Mouse (Mus musculus) midbrain, embryonic 13.5 days (tissue): ENCODE data around the gene Gpr19. TPM values are rescaled to one million over a fixed set of nuclear protein-coding genes. Genes with fewer than 3 reads are reported as not detected.

Experiments
- ATAC-seq: fragments of 200-750 bp; cut with Nextera tagmentation; 2 replicates; pipeline ENCODE4 v1.8.0; 2017; ENCODE audit warnings: mild to moderate bottlenecking, moderate TSS enrichment, moderate library complexity
- H3K27ac ChIP-seq: fragments of 300-500 bp; sonication (generic); 2 replicates; pipeline ENCODE4 v1.5.1; 2015; ENCODE audit warnings: inconsistent platforms, mild to moderate bottlenecking, moderate library complexity
- H3K27me3 ChIP-seq: fragments of 300-500 bp; sonication (generic); 2 replicates; pipeline ENCODE4 v1.6.1; 2015; ENCODE audit warnings: mild to moderate bottlenecking, inconsistent platforms
- H3K36me3 ChIP-seq: fragments of 300-500 bp; sonication (generic); 2 replicates; pipeline ENCODE4 v1.6.1; 2015; ENCODE audit warnings: mild to moderate bottlenecking, inconsistent platforms
- H3K4me1 ChIP-seq: fragments of 300-500 bp; sonication (generic); replicated peaks from 2 replicates; pipeline ENCODE4 v1.6.1; 2015; ENCODE audit warnings: inconsistent platforms
- H3K4me2 ChIP-seq: fragments of 300-500 bp; sonication (generic); replicated peaks from 2 replicates; pipeline ENCODE4 v1.6.1; 2015; ENCODE audit warnings: moderate library complexity, mild to moderate bottlenecking, inconsistent platforms
- H3K4me3 ChIP-seq: fragments of 300-500 bp; sonication (generic); replicated peaks from 2 replicates; pipeline ENCODE4 v1.5.1; 2015; ENCODE audit warnings: mild to moderate bottlenecking, inconsistent platforms
- H3K9ac ChIP-seq: fragments of 300-500 bp; sonication (generic); replicated peaks from 2 replicates; pipeline ENCODE4 v1.6.1; 2015; ENCODE audit warnings: mild to moderate bottlenecking, inconsistent platforms
- H3K9me3 ChIP-seq: fragments of 300-500 bp; sonication (generic); 2 replicates; pipeline ENCODE4 v1.6.1; 2016; ENCODE audit warnings: mild to moderate bottlenecking, inconsistent platforms
- WGBS: fragments of 180-500 bp; shearing (Covaris S2); methylation state at CpG from one replicate; pipeline ENCODE4 v1.1.7; 2015; 5-methylcytosine and 5-hydroxymethylcytosine counted together
- polyA plus RNA-seq: library from polyadenylated mRNA; unstranded; fragments of >200 nt; fragmentation: Nextera tagmentation; extraction: Ambion mirVana; gene quantifications from 2 replicates; pipeline ENCODE4 v1.2.1, GENCODE M21; 2015

Gpr19 gene
- polyA plus RNA-seq, 1 experiment from 2014 or later: 45.0 TPM

DNA sequence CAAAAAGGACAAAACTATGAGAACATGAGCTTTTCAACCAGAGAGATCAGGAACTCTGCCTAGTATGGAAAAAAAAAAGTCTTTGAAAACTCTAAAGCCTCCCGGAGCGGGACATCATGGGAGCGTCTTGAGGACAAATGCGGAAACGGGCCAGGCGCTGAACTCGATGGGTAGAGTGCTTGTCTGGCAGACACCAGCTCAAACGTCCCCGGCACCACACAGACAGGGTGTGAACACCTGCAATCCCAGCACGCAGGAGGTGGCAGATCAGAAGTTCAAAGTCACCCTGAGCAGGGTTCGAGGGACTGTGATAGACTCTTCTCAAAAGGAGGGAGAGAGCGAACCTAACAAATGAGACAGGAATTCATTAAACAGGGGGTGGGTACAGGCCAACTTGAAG is 37.0 kb downstream of the Gpr19 start:
- 88% methylated on average over 12 of the region's 12 CpGs for WGBS
- no peak for ATAC-seq
- Histone ChIP-seq H3K36me3 (peaks cover 24% of the 10 kb centered on the region), H3K4me1 (peaks cover 19% of the 10 kb centered on the region), H3K9ac (no peak overlapping the region), H3K9me3 (no peaks in the 10 kb centered on the region), H3K27ac (no peak overlapping the region), H3K27me3 (no peaks in the 10 kb centered on the region), H3K4me3 (no peak overlapping the region), H3K4me2 (no peak overlapping the region)

DNA sequence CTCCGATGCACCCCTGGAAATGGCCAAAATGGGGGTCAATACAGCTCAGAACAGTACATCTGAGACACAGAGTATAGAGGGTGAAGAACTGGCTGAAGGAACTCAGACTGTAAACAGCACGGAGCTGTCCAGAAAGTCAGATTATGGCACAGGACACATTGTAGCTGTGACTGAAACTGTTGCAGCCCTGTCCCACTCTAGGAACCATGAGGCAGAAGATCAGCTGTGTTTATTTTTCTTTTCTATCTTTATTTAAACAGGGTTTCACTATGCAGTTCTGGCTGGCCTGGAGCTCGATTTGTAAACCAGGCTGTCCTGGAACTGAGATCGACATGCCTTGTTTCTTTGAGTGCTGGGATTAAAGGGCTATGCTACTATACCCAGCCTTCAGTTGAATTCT is 38.1 kb downstream of the Gpr19 start:
- Histone ChIP-seq H3K9me3 (no peaks in the 10 kb centered on the region), H3K4me1 (peaks cover 19% of the 10 kb centered on the region), H3K36me3 (peaks cover 17% of the 10 kb centered on the region), H3K4me2 (no peak overlapping the region), H3K9ac (no peak overlapping the region), H3K27me3 (no peaks in the 10 kb centered on the region), H3K27ac (no peak overlapping the region), H3K4me3 (no peak overlapping the region)
- ATAC-seq: no peak
- WGBS: 79% methylated on average over 4 of the region's 4 CpGs

DNA sequence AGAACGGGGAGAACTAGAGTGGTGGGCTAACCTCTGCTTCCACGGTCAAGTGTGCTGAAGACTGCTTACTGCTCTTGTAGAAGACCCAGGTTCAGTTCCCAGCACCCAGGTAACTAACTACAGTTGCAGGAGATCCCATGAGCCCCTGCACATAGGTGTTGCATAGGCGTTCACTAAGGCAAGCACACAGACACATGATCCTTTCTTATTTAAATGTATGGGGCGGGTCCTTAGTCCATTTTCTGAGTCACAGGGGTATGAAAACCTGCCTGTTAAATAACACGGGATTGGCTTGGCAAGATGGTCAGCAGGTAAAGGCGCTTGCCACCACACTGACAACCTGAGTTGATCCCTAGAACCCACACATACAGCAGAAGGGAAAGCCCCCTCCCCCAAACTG is 39.4 kb downstream of the Gpr19 start:
- 88% methylated on average over 6 of the region's 6 CpGs for WGBS
- no peak overlapping the region for H3K27ac ChIP-seq
- no peaks in the 10 kb centered on the region for H3K9me3 ChIP-seq
- no peak for ATAC-seq
- peaks cover 17% of the 10 kb centered on the region for H3K36me3 ChIP-seq
- no peaks in the 10 kb centered on the region for H3K27me3 ChIP-seq
- H3K4me1 ChIP-seq: peaks cover 19% of the 10 kb centered on the region
- no peak overlapping the region for H3K4me2 ChIP-seq
- H3K4me3 ChIP-seq: no peak overlapping the region
- H3K9ac ChIP-seq: no peak overlapping the region

DNA sequence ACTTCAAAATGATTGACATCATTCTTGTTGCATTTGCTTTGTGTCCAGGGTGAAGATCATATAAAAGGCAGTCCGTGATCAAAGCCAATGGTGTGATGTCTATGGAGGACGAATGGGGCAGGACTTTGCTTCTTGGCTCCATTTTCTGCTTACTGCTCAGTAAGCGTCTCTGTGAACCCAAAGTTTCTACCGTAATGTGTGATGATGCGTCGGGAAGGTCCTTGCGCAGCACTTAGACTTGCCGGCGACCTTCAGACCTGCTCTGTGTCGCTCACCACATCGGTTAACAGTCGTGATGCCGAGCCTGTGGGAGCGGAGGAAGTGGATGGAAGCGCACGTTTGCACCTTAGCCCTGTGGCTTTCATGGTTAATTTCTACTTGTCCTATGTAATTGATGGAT is 42.5 kb downstream of the Gpr19 start:
- WGBS: 92% methylated on average over 16 of the region's 16 CpGs
- no peak for ATAC-seq

DNA sequence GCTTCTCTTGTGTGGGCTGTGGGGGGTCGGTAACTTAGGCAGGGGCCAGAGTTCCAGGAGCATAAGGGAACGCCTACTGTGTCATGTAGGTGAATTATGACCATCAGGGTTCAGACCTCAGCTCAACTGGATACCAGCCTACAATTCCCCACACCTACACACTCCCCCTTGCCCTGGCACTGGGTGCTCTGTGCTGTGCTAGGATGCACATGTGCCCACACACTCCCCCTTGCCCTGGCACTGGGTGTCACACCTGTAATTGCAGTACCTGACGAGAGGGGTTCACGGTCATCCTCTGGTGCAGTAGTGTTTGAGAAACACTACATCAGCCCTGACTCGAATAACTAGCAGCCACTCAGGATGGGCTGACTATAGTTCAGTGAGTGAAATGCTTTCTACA is 43.6 kb downstream of the Gpr19 start:
- WGBS: 81% methylated on average over 5 of the region's 5 CpGs
- Histone ChIP-seq H3K27me3 (no peaks in the 10 kb centered on the region), H3K4me1 (no peaks in the 10 kb centered on the region), H3K9me3 (no peaks in the 10 kb centered on the region), H3K9ac (no peak overlapping the region), H3K4me2 (no peak overlapping the region), H3K36me3 (peaks cover 20% of the 10 kb centered on the region), H3K27ac (no peak overlapping the region), H3K4me3 (no peak overlapping the region)
- peak; percentile 21; the same call in 1 of the 2 replicates for ATAC-seq

More for the DNA sequence above, 42.5 kb downstream of the Gpr19 start:
- H3K4me1 ChIP-seq: no peaks in the 10 kb centered on the region
- no peak overlapping the region for H3K27ac ChIP-seq
- no peak overlapping the region for H3K4me2 ChIP-seq
- no peak overlapping the region for H3K9ac ChIP-seq
- H3K9me3 ChIP-seq: no peaks in the 10 kb centered on the region
- no peak overlapping the region for H3K4me3 ChIP-seq
- no peaks in the 10 kb centered on the region for H3K27me3 ChIP-seq
- peaks cover 17% of the 10 kb centered on the region for H3K36me3 ChIP-seq

DNA sequence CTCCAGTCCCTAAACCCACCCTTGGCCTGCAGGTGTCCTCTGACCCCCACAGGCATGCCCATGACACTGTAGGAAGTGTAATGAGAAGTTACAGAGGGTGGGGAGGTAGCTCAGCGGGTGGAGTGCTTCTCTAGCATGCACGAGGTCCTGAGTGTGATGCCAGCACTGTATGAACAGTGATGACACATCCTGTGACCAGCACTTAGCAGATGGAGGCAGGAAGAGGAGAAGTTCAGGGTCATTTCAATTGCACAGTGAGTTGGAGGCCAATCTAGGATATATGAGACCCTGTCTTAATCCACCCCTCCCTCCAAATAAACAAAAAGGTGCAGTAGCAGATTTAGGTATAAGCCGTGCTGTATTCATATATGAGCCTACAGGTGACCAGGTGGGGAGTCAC is 48.4 kb downstream of the Gpr19 start:
- Histone ChIP-seq H3K36me3 (0 out of 2 replicates have a peak, but pooled peaks cover 8% of the 10 kb centered on the region), H3K4me1 (no peaks in the 10 kb centered on the region), H3K9me3 (no peaks in the 10 kb centered on the region), H3K4me2 (no peak overlapping the region), H3K27ac (no peak overlapping the region), H3K4me3 (no peak overlapping the region), H3K27me3 (no peaks in the 10 kb centered on the region), H3K9ac (no peak overlapping the region)
- WGBS: 83% methylated on average over 3 of the region's 3 CpGs
- ATAC-seq: no peak

DNA sequence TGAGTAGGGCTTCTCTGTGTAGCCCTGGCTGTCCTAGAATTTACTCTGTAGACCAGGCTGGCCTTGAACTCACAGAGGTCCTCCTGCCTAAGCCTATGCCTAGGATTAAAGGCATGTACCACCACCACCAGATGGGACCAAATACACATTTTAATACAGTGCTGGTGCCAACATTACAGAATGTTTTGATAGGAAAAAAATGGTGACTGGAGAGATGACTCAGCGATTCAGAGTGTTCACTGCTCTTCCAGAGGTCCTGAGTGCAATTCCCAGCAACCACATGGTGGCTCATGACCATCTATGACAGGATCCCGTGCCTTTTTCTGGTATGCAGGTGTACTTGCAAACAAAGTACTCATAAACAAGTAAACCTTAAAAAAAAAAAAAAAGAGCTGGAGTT is 48.9 kb downstream of the Gpr19 start:
- Histone ChIP-seq H3K4me3 (no peak overlapping the region), H3K9ac (no peak overlapping the region), H3K9me3 (no peaks in the 10 kb centered on the region), H3K27ac (no peak overlapping the region), H3K27me3 (no peaks in the 10 kb centered on the region), H3K4me1 (no peaks in the 10 kb centered on the region), H3K4me2 (no peak overlapping the region), H3K36me3 (0 out of 2 replicates have a peak, but pooled peaks cover 8% of the 10 kb centered on the region)
- ATAC-seq: no peak
- WGBS: 80% methylated on average over 2 of the region's 2 CpGs

DNA sequence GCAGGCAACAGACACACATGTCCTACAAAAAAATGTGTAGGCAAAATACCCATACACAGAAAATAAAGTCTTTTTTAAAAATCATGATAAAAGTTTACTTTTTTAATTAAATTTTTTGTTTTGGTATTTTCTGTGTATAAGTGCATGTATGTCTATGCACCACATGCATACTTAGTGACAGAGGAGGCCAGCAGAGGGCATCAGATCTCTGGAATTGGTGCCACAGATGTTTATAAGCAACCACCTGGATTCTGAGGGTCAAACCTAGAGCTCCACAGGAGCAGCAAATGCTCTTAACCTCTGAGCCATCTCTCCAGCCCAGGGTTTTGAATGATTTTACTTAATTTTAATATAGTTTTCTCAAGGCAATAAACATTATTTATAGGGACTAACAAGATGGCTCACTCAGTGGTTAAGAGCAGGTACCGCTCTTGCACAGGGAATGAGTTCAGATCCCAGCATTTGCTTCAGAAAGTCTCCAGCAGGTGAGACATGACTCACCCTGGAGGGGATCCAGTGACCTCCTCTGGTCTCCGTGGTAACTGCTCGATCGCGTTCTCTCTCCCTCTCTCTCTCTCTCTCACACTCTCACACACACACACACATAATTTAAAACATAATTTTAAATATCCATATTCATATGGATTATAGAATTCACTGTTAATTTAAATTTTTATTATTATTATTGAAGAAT is 50.0 kb downstream of the Gpr19 start:
- no peaks in the 10 kb centered on the region for H3K9me3 ChIP-seq
- no peaks in the 10 kb centered on the region for H3K27me3 ChIP-seq
- H3K4me3 ChIP-seq: no peak overlapping the region
- ATAC-seq: no peak
- no peak overlapping the region for H3K4me2 ChIP-seq
- no peaks in the 10 kb centered on the region for H3K4me1 ChIP-seq
- 0 out of 2 replicates have a peak, but pooled peaks cover 8% of the 10 kb centered on the region for H3K36me3 ChIP-seq
- no peak overlapping the region for H3K9ac ChIP-seq
- WGBS: 80% methylated on average over 5 of the region's 5 CpGs
- H3K27ac ChIP-seq: no peak overlapping the region

DNA sequence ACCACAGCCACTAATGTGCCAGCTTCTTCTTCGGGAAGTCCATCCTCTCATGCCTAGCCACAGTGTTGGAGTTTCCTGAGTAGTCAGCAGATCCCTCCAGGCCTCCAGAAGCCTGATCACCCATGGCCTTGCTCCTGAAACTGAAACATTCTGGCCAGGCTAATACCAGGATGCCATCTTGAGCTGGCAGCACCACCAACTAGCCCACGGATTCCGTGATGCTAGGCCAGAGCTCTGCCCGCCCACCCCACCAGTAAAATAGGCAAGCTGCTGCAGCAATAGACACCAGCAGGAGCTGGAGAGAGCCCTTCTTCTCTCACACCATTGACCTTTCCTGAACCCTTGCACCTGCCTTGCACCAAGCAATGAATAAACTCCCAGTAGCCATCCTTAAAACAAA is 50.8 kb downstream of the Gpr19 start:
- no peak overlapping the region for H3K9ac ChIP-seq
- H3K27me3 ChIP-seq: no peaks in the 10 kb centered on the region
- H3K4me1 ChIP-seq: no peaks in the 10 kb centered on the region
- H3K27ac ChIP-seq: no peak overlapping the region
- H3K4me2 ChIP-seq: no peak overlapping the region
- H3K4me3 ChIP-seq: no peak overlapping the region
- H3K36me3 ChIP-seq: 0 out of 2 replicates have a peak, but pooled peaks cover 8% of the 10 kb centered on the region
- no peak for ATAC-seq
- H3K9me3 ChIP-seq: no peaks in the 10 kb centered on the region
- WGBS: 93% methylated on average over 4 of the region's 4 CpGs

DNA sequence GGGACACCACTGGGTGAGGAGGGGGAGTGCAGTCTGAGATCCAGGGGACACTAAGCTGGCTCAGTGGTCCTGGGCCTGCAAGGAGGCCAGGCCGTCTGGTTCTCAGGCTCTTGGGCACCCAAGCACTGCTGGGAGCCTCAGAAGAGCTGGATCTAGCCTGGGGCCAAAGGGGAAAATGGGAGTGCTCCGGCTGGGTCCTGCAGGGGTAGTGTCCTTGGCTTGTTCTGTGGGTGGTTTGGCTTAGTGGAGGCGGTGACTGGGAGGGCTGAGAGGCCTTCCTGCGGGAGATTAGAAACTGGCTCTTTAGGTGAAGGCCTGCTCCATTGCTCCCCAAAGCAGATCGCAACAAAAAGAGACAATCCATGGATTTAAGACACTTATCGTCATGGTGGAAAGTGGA is 52.1 kb downstream of the Gpr19 start:
- Histone ChIP-seq H3K4me3 (no peak overlapping the region), H3K36me3 (0 out of 2 replicates have a peak, but pooled peaks cover 8% of the 10 kb centered on the region), H3K27ac (no peak overlapping the region), H3K9me3 (no peaks in the 10 kb centered on the region), H3K4me1 (no peaks in the 10 kb centered on the region), H3K27me3 (no peaks in the 10 kb centered on the region), H3K4me2 (no peak overlapping the region), H3K9ac (no peak overlapping the region)
- no peak for ATAC-seq
- 66% methylated on average over 6 of the region's 6 CpGs for WGBS

DNA sequence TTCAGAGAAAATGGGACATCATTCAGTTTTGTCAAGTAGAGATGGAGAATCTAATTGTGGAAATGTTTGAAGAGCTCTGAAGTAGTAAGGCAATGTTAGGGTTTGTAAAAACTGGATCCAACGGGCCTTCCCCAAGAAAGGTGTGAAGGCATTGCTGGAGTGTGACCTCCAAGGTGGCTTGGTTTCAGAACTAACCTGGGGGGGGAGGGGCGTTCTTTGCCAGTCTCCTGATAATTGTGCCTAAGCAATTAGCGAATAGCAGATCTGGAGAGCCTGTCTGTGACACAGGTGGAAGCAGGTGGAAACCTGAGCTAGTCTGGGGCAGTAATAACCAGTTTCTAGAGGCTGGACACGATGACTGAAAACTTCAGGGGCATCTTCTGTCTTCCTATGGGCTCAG is 52.7 kb downstream of the Gpr19 start:
- Histone ChIP-seq H3K36me3 (0 out of 2 replicates have a peak, but pooled peaks cover 8% of the 10 kb centered on the region), H3K4me3 (no peak overlapping the region), H3K9me3 (no peaks in the 10 kb centered on the region), H3K4me1 (no peaks in the 10 kb centered on the region), H3K4me2 (no peak overlapping the region), H3K27ac (no peak overlapping the region), H3K9ac (no peak overlapping the region), H3K27me3 (no peaks in the 10 kb centered on the region)
- 81% methylated on average over 4 of the region's 4 CpGs for WGBS
- no peak for ATAC-seq

DNA sequence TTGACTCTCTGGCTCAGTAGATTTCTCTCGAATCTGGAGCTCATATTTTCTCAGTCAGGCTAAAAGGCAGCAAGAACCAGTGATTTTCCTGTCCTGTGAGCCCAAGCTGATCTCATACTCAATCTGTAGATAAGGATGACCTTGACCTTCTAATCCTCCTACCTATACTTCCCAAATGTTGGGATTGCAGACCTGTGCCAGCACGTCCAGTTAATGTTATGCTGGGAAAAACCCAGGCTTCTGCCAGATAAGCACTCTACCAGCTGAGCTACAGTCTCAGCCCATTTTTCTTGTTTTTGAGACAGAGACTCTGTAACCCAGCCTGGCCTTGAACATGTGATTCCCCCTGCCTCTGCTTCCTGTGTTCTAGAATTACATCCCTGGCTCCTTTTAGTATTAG is 58.0 kb downstream of the Gpr19 start:
- ATAC-seq: no peak
- no peak overlapping the region for H3K4me2 ChIP-seq
- H3K9me3 ChIP-seq: no peaks in the 10 kb centered on the region
- no peak overlapping the region for H3K9ac ChIP-seq
- no peak overlapping the region for H3K4me3 ChIP-seq
- no peaks in the 10 kb centered on the region for H3K27me3 ChIP-seq
- 82% methylated on average over 2 of the region's 2 CpGs for WGBS
- H3K27ac ChIP-seq: no peak overlapping the region
- no peaks in the 10 kb centered on the region for H3K4me1 ChIP-seq
- H3K36me3 ChIP-seq: no peaks in the 10 kb centered on the region

DNA sequence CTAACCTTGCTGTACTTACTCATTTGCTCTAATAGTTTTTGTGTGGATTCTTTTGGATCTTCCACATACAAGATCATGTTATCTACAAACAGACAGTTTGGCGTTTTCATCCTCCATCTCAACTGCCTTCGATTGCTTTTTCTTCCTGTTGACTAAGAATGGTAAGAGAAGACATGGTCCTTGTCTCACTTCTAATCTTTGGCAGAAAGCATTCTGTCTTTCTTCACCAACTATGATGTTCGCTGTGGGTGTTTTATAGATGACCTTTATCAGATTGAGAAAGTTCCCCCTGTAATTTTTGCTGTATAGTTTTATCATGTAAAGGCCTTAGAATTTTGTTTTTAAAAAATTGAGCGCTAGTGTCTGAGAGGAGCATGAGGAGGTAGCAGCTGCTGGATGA is 60.3 kb downstream of the Gpr19 start:
- no peak for ATAC-seq
- H3K4me2 ChIP-seq: no peak overlapping the region
- H3K4me3 ChIP-seq: no peak overlapping the region
- no peak overlapping the region for H3K9ac ChIP-seq
- whole genome bisulfite sequencing: 89% methylated on average over 4 of the region's 4 CpGs
- H3K4me1 ChIP-seq: no peaks in the 10 kb centered on the region
- no peaks in the 10 kb centered on the region for H3K36me3 ChIP-seq
- H3K27ac ChIP-seq: no peak overlapping the region
- no peaks in the 10 kb centered on the region for H3K27me3 ChIP-seq
- H3K9me3 ChIP-seq: no peaks in the 10 kb centered on the region
